Mouse (Mus musculus) frontal cortex, adult (tissue): ENCODE results near the gene Col6a6.

Source experiments
- ATAC-seq: cut with Nextera tagmentation; 2 replicates; pipeline ENCODE4 v1.9.2; 2017; ENCODE audit warnings: mild to moderate bottlenecking, moderate library complexity, mixed read lengths; ENCODE audit not compliant: low TSS enrichment

Gene Col6a6

DNA sequence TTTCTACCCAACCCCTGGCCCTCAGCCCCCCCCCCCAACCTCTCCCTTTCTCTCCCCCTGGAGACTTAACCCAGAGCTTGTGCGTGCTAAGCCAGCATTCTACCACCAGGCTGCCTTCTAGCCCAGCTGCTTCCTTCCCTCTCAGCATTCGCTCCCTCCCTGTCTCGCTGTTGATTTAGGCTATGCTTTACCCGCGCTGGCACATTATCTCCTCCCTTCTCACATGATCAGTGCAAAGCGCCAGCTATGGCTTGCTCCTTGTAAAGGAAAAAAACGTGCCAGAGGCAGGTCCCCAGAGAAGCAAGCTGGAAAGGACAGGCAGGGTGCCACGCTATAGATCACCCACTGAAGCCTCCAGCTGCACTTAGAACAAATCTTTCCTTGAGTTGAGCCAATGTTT lies 90.5 kb downstream of the Col6a6 start:
- ATAC-seq = peak; percentile 90

DNA sequence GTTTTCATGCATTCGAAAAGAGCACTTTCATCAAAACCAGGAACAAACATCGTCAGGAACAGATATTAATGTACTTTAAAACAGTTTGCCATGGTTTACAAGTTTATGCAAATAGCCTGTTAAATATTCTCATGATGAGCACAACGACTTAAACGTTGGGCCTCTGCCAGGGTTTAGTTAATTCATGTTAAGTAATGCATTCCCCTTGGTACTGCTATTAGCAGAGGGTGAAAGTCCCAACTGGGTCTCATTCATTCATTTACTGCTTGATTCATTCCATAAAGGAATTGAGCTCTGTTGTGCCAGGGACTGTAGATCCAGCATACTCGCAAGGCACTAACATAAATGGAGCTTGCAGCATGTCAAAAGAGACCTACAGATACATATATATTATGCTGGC lies 92.8 kb downstream of the Col6a6 start:
- no peak for ATAC-seq

DNA sequence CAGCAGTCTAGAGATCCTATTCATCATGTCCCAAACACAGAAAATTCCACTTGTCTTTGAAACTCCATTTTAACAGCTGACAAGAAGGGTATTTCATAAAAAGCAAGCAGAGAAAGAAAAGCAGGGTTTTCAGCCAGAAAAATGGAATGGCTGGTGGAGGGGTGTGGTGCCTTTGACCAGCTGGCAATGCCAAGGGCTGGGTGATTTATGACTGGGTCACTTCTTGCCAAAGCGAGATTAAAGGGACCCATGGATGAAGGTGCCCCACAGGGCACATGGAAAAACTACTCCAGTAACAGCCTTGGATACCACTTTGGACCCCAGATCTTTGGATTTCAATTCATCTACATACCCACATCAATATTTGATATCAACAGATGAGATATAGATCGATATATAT lies 93.3 kb downstream of the Col6a6 start:
- ATAC-seq = no peak

DNA sequence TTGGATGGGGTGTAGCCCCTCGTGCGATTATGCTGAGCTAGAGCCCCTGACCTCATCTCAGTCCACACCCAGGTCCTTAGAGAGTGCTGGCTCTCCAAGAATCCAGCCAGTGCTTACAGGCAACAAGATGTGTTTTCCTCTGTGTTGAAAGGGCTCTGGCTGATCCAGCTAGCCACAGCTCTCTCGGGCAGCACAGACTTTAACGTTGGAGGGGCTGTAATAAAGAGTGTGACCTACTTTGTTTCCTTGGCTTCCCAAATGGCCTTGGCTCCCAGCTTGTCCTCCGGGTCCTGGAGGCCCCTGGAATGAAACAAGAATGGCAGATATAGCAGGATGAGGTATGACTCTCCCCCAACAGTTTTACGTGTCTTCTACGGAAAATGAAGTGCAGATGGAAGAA lies 96.0 kb downstream of the Col6a6 start:
- no peak for ATAC-seq

DNA sequence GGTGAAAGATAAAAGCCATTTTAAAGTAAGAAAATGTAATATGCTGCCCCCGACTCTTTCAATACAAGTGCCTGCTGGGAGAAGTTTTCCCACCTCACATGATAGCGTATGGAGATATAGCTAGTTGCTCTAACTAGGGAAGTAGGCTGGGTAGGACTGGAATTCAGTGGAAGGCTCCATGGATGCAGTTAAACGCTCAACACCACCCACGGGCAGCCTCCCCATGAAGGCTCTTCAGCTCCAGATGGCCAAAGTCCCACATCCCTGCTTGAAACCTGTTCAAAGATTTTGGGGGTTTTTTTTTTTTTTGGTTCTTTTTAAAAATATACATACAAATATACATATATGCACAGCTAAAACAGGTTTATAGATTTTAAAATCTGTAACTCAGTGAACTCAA lies 107.5 kb downstream of the Col6a6 start:
- ATAC-seq = peak; percentile 96

DNA sequence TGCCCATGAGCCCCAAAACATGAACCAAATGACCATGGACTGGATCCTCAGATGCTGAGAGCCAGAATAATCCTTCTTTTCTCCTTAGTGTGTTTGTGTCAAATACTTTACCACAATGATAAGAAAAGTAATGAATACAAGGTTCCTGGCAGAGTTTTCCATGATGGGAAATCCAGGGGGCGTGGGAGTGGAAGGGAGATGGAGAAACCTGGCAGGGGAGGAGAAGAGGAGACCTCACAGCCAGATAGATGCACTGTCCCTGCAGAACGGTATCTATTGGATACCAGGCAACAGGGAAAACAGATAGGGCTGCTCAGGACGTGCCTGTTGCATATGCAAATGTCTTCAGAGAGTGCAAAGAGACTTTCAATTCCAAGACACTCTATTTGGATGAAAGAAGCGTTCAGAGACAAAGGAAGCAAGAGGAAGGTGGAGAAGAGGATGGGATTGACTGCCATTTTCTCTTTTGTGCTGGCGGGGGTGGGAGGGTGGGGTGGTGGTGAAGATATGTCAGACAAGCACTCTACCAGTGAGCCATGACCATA lies 108.0 kb downstream of the Col6a6 start:
- no peak for ATAC-seq

DNA sequence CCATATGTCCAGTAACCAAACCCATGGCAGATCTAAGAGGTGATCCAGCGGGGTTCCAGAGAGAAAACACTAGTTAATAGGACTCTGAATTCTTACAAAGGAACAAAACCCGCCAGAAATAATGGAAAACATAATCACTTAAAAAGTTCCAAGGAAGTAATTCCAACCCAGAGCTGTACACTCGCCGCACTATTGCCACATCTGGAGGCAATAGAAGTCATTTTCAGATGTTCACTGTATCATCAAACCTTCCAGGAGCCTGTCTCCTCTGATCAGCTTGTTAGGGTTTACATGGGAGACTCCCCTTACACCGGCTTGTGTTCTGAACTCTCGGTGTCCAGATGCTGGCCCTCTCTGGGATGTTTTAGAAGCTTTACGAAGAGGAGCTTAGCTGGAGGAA lies 108.6 kb downstream of the Col6a6 start:
- no peak for ATAC-seq

DNA sequence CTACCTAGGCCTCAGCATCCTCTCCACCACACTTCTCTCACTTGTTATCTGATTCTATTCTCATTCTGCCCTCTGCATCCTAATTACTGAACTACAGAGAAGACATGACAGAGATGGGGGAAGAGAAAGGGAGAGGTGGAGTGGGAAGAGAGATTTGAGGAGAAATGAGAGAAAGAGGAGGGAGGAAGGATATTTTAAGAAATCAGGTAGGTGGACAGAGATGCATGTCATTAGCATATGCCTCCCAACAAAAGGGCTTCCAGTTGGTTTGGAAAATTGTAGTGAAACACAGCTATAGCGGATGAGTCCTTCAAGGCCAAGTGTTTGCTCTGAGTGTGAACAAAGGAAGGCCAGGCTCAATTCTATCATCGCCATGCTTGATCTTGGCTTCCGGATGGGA lies 115.9 kb downstream of the Col6a6 start:
- peak; percentile 66 for ATAC-seq

DNA sequence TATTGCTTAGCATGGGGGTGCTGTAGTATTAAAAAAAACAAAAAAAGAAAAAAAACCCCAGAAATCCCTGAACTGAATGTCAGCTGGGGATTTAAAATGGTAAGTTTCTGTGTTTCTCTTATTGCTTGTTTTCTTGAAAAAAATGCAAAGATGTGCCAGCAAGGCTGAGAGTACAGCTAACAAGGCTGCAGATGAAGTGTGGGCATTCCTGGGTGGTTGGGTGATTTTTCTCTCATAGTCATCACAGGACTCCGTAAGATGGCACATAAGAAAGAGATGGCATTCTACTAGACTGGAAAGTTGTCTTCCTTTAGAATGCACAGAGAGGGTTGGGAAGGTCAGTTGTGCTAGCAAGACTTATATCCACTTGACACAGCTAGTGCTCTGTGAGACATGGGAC lies 122.9 kb downstream of the Col6a6 start:
- peak; percentile 75; the same call in 1 of the 2 replicates for ATAC-seq

DNA sequence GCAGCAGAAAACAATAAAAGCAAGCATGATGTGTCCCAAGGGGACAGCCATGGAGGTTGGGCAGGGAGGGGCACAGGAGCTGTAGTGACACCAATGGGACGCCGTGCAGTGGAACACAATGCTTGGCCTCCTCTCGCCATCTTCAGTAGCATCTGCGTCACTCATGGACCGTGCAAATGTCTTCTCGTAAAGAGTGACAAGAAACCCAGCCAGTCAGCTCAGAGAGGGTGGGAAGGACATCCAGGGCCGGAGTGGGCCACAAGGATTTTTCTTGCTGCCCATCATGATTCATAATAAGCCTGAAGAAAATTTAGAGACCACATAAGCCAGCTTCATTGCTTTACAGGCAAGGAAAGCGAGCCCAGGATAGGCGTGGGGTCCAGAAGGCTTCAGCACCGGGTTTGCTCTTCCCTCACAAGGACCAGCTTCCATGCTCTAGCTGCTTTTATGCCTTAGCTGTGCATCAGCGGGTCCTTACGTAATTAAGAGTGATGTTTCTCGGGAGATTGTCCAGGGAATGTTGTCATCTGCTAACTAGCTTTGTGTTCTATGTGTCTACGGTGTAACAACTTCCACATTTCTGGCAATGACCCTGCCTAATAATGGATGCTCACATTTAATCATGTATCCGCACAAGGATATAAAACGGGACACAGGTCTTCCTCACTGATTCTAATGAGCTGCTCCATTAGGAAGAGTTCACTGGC lies 123.6 kb downstream of the Col6a6 start:
- ATAC-seq = peak; percentile 45; the same call in 1 of the 2 replicates

DNA sequence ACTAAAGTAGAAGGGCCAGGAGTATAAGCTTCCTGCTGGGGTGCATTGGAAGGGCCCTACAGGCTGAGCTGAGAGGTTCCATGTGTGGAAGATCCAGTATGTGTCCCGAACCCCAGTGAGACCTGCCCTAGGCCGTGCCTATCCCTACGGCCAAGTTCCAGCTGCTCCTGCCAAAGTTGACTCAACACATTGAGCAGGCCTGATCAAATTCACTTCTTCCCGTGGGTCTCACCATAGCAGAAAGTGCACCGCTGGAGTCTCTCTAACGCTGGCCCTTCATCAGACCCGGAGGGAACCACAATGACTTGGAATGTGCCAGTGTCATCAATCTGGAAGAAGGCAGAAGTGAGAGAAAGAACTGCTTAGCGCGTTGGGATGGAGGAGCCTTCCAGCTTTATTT lies 126.0 kb downstream of the Col6a6 start:
- ATAC-seq = no peak

DNA sequence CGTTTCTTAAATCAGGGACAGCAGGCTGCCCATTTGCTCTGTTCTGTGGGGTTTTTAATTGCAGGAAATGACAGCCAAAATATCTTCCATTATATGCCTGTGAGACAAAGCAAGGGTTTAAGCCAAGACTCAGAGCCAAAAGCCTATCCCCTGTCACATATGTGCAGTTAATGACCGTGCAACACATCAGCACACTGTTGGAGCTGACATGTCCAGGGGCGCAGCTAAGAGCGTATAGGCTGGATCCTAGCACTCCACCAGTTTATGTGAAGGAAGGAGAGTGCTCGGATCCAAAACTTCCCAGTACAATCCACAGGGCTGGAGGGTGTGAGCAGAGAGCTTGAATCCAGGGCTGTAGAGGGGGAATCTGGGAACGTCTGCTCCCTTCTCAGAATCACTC lies 127.3 kb downstream of the Col6a6 start:
- no peak for ATAC-seq

DNA sequence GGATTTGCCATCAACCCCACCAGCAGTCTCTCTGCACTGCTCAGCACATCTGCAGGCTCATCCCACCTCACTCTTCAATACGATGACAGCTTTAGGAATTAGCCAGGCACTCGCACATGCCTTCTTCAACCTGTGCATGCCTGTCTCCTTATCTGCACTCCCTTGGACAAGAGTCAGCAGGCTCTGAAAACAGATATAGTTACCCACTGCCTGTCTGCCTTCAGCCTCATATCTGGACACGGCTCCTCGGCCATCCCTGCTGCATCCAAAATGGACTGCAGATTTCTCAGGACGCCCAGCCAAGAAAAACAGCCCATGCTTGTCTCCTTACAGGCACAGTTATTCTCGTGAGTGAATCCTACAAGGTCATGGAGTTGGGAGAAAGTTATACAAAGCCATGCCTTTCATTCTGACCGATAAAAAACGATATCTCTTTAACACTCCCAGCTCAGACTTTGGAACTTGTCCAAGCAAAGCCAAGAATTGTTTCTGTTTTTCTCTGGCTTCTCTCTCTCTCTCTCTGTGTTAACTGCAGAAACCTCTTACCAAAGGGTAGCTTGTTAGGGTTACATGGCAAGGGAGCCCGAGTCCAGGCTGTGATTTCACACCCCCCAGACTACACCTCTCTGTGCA lies 130.1 kb downstream of the Col6a6 start:
- ATAC-seq = no peak

DNA sequence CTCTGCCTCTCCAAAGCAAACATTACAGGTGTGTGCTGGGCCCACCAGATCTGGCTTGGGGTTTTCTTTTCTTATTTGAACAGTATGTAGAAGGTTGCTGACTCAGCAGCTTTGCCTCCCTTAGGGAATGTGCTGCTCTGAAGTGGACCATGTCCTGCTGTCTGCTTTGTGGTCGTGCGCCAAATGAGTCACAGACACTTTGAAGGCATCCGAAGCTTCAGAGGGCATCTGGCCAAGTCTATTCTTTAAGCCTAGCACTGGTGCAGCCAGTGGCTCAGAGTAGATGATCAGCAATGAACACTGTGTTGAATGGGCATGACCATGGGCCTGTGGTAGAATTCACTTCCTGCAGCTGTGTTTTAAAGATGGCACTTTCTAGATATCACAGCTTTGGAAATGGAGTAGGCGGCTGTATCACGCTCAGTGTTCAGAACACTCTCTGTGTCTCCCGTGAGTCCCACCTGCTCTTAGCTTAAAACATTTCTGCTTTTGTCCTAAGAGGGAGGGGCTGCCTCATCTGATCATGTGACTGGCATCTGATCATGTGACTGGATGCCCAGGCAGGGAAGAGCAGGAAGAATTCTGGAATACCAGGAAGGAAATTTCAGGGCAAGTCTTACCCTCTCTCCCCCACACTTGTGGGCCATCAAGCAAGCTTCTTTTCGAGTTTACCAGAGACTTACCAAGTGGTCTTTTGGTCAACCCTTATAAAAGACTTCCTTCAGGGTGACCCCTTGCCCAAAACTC lies 131.0 kb downstream of the Col6a6 start:
- ATAC-seq = peak; percentile 22

DNA sequence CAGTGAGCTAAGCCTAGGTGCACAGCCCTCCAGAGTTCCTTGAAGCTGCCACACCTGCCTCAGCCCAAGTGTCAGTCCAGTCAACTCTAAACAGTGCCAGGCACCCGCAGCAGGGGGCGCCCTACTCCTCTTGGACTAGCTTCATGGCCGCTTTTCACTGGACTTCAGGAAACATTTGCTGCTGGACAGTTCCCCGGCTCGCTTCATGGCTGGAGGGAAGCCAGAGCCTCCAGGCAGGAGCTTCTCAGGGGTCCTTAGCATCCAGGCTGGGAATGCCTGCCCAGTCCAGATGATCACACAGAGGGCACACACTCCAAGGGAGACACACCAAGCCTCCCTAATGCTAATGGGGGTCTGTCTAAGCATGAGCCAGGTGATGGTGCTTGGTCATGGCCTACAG lies 134.1 kb downstream of the Col6a6 start:
- no peak for ATAC-seq

DNA sequence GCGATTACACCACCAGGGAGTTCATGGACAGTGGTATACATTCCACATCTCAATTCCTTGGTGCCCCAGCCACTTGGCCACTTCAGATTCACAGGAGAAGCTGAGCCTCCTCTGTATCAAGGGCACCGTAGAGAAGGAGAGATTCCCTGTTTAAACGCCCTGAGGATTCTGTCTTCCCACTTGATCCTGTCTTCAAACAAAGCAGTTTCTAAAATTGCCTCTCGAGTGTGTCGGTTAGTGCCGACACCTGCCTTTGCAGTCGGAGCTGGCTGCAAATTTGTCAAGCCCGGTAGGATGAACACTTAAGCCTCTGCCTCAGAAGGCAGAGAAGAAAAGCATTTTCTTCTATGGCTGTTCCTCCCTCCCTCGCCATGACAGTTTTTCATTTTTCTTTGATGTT lies 134.9 kb downstream of the Col6a6 start:
- ATAC-seq = peak; percentile 48

DNA sequence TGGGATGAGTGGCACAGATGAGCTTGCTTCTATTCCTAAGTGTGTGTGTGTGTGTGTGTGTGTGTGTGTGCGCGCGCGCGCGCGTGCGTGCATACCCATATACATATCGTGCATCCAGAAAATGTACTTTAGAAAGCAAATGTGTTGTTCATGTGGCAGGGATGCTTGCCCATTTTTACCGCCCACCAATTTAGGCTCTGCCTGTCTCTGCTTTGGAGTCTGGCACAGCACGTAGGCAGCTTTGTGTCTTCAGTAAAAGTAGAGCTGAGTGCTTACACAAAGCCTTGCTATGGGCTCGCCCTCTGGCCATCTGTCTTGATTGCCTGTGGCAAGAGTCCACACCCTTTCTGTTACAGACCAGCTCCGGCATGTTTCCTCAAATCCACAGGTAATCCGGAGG lies 135.5 kb downstream of the Col6a6 start:
- peak; percentile 83 for ATAC-seq

DNA sequence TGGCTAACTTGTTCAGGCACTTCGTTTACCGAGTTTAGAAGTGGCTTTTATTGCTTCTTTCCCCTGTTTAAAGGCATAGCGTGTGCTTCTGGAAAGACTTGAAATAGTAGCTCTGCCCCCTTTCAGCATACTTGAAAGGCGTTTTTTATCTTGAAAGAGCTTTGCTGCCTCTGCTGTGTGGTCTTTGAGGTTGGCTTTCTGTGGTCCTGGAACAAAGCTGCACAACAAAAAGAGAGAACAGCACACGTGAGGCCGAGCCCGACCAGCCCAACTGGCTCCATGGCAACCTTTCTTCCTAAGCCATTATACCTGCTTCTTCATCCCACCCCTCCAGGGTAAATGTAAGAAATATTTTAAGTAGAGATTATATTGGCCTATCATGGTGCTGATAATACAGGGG lies 138.5 kb downstream of the Col6a6 start:
- no peak for ATAC-seq

DNA sequence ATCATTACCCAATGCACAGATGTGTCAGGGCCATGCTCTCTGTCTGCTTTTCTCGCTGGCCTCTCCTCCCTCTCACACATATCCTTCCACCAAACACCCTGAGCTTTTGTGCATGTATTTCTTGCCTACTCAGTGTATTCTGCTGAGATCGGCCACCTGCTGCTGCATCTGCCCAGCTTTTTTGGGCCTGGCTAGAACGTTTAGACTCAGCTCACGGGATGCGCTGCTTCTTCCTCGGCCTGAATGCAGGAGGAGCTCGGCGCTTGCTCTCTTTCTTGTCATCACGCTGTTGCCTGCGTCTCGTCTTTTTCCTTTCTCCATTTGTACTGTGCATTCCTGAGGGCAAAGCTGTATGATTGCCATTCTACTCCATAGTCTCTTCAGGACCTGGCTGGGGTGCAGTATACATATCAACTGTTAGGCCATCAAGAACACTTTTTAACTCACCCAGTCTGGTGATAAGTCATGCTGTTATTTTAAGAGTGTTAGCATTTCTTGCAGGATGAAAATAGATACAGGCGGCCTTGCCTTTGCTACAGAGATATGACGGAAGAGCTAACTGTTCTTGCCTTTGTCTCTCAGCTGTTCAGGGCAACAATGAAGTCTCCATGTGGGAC lies 143.3 kb downstream of the Col6a6 start:
- peak; percentile 88 for ATAC-seq

DNA sequence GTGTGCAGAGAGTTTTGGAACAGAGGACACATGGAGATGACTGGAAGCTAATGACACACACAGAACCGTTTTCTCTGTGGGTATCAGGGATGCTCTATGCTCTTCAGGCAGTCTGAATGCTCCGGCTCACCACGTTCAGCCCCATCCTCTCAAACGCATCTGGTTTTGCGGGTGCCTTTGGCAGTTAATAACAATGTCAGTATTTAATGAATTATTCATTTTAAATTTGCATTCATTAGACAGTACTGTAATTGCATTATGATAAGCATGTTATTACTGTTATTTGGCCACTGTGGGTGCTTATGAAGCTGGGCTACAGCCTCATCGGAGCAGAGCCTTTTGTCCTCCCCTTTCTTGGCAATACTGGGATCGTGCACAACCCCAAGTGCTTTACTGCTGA lies 146.6 kb downstream of the Col6a6 start:
- no peak for ATAC-seq

DNA sequence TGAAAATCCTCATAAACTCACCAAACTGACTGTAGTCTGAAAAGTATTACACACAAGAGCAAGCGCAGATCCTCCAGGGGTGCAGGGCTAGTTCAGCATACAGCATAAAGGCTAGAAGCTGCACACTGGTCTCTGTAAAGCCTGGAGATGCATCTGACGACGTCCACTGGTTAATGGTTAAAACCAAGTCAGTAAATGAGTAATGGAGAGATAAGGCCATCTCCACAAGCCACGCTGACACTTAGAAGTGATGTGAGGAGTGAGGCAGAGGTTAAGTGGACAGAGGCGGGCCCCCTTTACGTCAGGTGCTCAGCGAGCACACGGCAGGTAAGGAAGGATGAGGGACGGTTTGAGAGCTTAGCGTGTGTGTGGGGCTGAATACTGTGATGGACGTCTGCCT lies 152.0 kb downstream of the Col6a6 start:
- no peak for ATAC-seq

DNA sequence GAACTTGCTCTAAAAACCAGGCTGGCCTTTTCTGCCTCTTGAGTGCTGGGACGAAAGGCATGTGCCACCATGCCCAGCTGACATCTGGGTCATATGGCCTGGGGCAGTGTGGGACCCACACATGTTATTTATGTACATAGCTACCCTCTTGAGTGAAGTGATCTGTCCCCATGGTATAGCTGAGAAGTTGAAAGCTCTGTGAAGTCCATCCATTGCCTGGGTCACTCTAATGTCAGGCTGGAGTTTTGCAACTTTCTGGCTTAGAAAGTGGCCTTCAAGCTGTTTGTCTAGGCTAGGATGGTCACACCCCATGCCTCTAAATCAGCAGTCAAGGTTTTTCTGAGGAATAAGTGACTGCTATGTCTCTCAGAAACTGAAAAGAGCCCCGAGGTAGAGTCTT lies 155.9 kb downstream of the Col6a6 start:
- no peak for ATAC-seq
